Mouse (Mus musculus): Measurements from ENCODE around the gene Dlk1. TPM values are rescaled to one million over a fixed set of nuclear protein-coding genes. Genes with fewer than 3 reads are reported as not detected.

The Dlk1 gene
- polyA plus RNA-seq, 1 experiment from 2014 or later = 272 TPM

- ATAC-seq (ENCODE audit: insufficient number of reproducible peaks, insufficient read depth, low FRiP score, low TSS enrichment, low read depth) = no peak
- H3K36me3 ChIP-seq = no peaks in the 10 kb centered on the region
- peaks cover 9% of the 10 kb centered on the region; the same call in 1 of the 2 replicates for H3K27me3 ChIP-seq
- H3K4me1 ChIP-seq = peaks cover 87% of the 10 kb centered on the region
- H3K27ac ChIP-seq = peak overlapping the region; percentile 18; the same call in 1 of the 2 replicates
- no peak overlapping the region for H3K4me3 ChIP-seq
- H3K4me2 ChIP-seq = no peak overlapping the region
- no peaks in the 10 kb centered on the region for H3K9me3 ChIP-seq
- WGBS = 34% methylated on average over 6 of the region's 6 CpGs
- no peak overlapping the region; the same call in 1 of the 2 replicates for H3K9ac ChIP-seq
Observed at GRCm38 (mm10) chr12:109441366-109441765, 11.3 kb upstream of the Dlk1 start.

GRCm38 (mm10) chr12:109442115-109442514 lies 10.5 kb upstream of the Dlk1 start:
- Histone ChIP-seq H3K4me1 (peaks cover 83% of the 10 kb centered on the region), H3K27ac (no peak overlapping the region)
- WGBS = 65% methylated on average over 13 of the region's 13 CpGs

GRCm38 (mm10) chr12:109443276-109443675 lies 9.3 kb upstream of the Dlk1 start:
- Histone ChIP-seq H3K4me2 (no peak overlapping the region), H3K27me3 (peaks cover 15% of the 10 kb centered on the region), H3K4me1 (peaks cover 75% of the 10 kb centered on the region), H3K4me3 (no peak overlapping the region), H3K27ac (no peak overlapping the region), H3K36me3 (no peaks in the 10 kb centered on the region), H3K9me3 (no peaks in the 10 kb centered on the region), H3K9ac (no peak overlapping the region)
- WGBS = 37% methylated on average over 3 of the region's 3 CpGs
- ATAC-seq (ENCODE audit: insufficient number of reproducible peaks, insufficient read depth, low FRiP score, low TSS enrichment, low read depth) = no peak

More at GRCm38 (mm10) chr12:109442115-109442514, 10.5 kb upstream of the Dlk1 start:
- H3K4me2 ChIP-seq = no peak overlapping the region
- no peaks in the 10 kb centered on the region for H3K36me3 ChIP-seq
- peaks cover 9% of the 10 kb centered on the region; the same call in 1 of the 2 replicates for H3K27me3 ChIP-seq
- no peaks in the 10 kb centered on the region for H3K9me3 ChIP-seq
- no peak overlapping the region for H3K9ac ChIP-seq
- ATAC-seq (ENCODE audit: insufficient number of reproducible peaks, insufficient read depth, low FRiP score, low TSS enrichment, low read depth) = no peak
- H3K4me3 ChIP-seq = no peak overlapping the region

GRCm38 (mm10) chr12:109444999-109445398 lies 7.6 kb upstream of the Dlk1 start:
- no peak for ATAC-seq (ENCODE audit: insufficient number of reproducible peaks, insufficient read depth, low FRiP score, low TSS enrichment, low read depth)
- H3K27ac ChIP-seq = no peak overlapping the region
- H3K27me3 ChIP-seq = peaks cover 23% of the 10 kb centered on the region
- no peaks in the 10 kb centered on the region for H3K36me3 ChIP-seq
- H3K4me1 ChIP-seq = peaks cover 75% of the 10 kb centered on the region
- no peak overlapping the region for H3K4me3 ChIP-seq
- 39% methylated on average over 5 of the region's 5 CpGs for WGBS
- no peak overlapping the region for H3K9ac ChIP-seq
- no peaks in the 10 kb centered on the region for H3K9me3 ChIP-seq
- H3K4me2 ChIP-seq = no peak overlapping the region

- Histone ChIP-seq H3K4me1 (peaks cover 75% of the 10 kb centered on the region), H3K4me2 (peak overlapping the region; percentile 45), H3K9me3 (no peaks in the 10 kb centered on the region), H3K4me3 (peak overlapping the region; percentile 9; the same call in 1 of the 2 replicates), H3K27me3 (peaks cover 28% of the 10 kb centered on the region), H3K9ac (no peak overlapping the region), H3K27ac (0 out of 2 replicates have a peak overlapping the region, but pooled peaks have one; percentile 11), H3K36me3 (no peaks in the 10 kb centered on the region)
- 10% methylated on average over 19 of the region's 19 CpGs for WGBS
- ATAC-seq (ENCODE audit: insufficient number of reproducible peaks, insufficient read depth, low FRiP score, low TSS enrichment, low read depth) = no peak
Observed at GRCm38 (mm10) chr12:109445499-109446235, 7.0 kb upstream of the Dlk1 start.

GRCm38 (mm10) chr12:109446236-109446941 lies 6.2 kb upstream of the Dlk1 start:
- Histone ChIP-seq H3K9me3 (no peaks in the 10 kb centered on the region), H3K27ac (0 out of 2 replicates have a peak overlapping the region, but pooled peaks have one; percentile 11), H3K4me1 (peaks cover 70% of the 10 kb centered on the region), H3K4me3 (peak overlapping the region; percentile 9; the same call in 1 of the 2 replicates), H3K9ac (no peak overlapping the region), H3K36me3 (no peaks in the 10 kb centered on the region), H3K4me2 (peak overlapping the region; percentile 45), H3K27me3 (peaks cover 35% of the 10 kb centered on the region)
- no peak for ATAC-seq (ENCODE audit: insufficient number of reproducible peaks, insufficient read depth, low FRiP score, low TSS enrichment, low read depth)
- 13% methylated on average over 18 of the region's 18 CpGs for WGBS

- Histone ChIP-seq H3K27ac (peak overlapping the region; percentile 68), H3K4me1 (peaks cover 67% of the 10 kb centered on the region), H3K36me3 (no peaks in the 10 kb centered on the region), H3K4me2 (peak overlapping the region; percentile 73), H3K27me3 (peaks cover 65% of the 10 kb centered on the region), H3K4me3 (peak overlapping the region; percentile 40), H3K9ac (peak overlapping the region; percentile 64), H3K9me3 (no peaks in the 10 kb centered on the region)
- ATAC-seq (ENCODE audit: insufficient number of reproducible peaks, insufficient read depth, low FRiP score, low TSS enrichment, low read depth) = 0 out of 2 replicates have a peak, but pooled peaks have one; percentile 21
- WGBS = under 1% methylated on average over 29 of the region's 30 CpGs
Observed at GRCm38 (mm10) chr12:109449421-109450411, 2.9 kb upstream of the Dlk1 start.

- Histone ChIP-seq H3K9me3 (no peaks in the 10 kb centered on the region), H3K4me3 (peak overlapping the region; percentile 56), H3K27ac (peak overlapping the region; percentile 39; the same call in 1 of the 2 replicates), H3K4me2 (peak overlapping the region; percentile 91), H3K9ac (peak overlapping the region; percentile 78), H3K4me1 (peaks cover 70% of the 10 kb centered on the region), H3K27me3 (peaks cover 86% of the 10 kb centered on the region), H3K36me3 (no peaks in the 10 kb centered on the region)
- peak; percentile 49; the same call in 1 of the 2 replicates for ATAC-seq (ENCODE audit: insufficient number of reproducible peaks, insufficient read depth, low FRiP score, low TSS enrichment, low read depth)
- WGBS = 1% methylated on average over 90 of the region's 96 CpGs
Observed at GRCm38 (mm10) chr12:109453065-109453997, 708 bp downstream of the Dlk1 start.

GRCm38 (mm10) chr12:109454137-109454536 lies 1.5 kb downstream of the Dlk1 start:
- Histone ChIP-seq H3K36me3 (no peaks in the 10 kb centered on the region), H3K4me2 (peak overlapping the region; percentile 91), H3K9me3 (no peaks in the 10 kb centered on the region), H3K4me1 (peaks cover 71% of the 10 kb centered on the region), H3K4me3 (peak overlapping the region; percentile 56), H3K27me3 (peaks cover 88% of the 10 kb centered on the region), H3K9ac (peak overlapping the region; percentile 78), H3K27ac (no peak overlapping the region)
- ATAC-seq (ENCODE audit: insufficient number of reproducible peaks, insufficient read depth, low FRiP score, low TSS enrichment, low read depth) = no peak
- WGBS = 14% methylated on average over 13 of the region's 13 CpGs

GRCm38 (mm10) chr12:109456531-109457202 lies 4.0 kb downstream of the Dlk1 start:
- ATAC-seq (ENCODE audit: insufficient number of reproducible peaks, insufficient read depth, low FRiP score, low TSS enrichment, low read depth) = no peak
- no peaks in the 10 kb centered on the region for H3K9me3 ChIP-seq
- peaks cover 96% of the 10 kb centered on the region for H3K27me3 ChIP-seq
- H3K36me3 ChIP-seq = no peaks in the 10 kb centered on the region
- H3K27ac ChIP-seq = no peak overlapping the region
- H3K9ac ChIP-seq = no peak overlapping the region
- no peak overlapping the region for H3K4me3 ChIP-seq
- peak overlapping the region; percentile 91 for H3K4me2 ChIP-seq
- 18% methylated on average over 9 of the region's 9 CpGs for WGBS
- peaks cover 62% of the 10 kb centered on the region for H3K4me1 ChIP-seq
